Mouse (Mus musculus) cerebellum, postnatal 4 days (tissue): ENCODE data around the gene Syna.

Experiments used
- DNase-seq, 2 experiments: peaks; one replicate each; pipeline ENCODE4 v3.0.0; 2022; ENCODE audit warnings: low spot score in 2 of 2, mixed read lengths in 1 of 2

The Syna gene

DNA sequence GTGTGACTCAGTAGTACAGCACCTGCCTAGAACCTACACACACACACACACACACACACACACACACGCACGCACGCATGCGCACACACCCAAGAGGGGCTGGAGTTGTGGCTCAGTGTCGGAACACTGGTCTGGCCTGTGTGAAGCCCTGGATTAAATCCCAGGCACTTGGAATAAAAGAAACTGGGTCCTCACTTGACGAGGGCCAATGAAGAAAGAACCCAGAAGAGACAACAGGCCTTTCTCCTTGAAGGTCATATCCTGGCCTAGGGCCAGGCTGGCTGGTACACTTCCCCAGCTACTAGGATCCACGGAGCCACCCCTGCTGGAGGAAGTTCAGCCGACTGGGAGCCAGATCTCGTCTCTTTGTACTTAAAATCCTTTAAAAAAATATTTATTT lies 28.4 kb downstream of the Syna start:
- peak in 1 of 2 experiments; percentile 47 for DNase-seq

GRCm38 (mm10) chr5:134530830-134531229 lies 29.1 kb downstream of the Syna start:
- peak; percentile 79 to 94 for DNase-seq

DNA sequence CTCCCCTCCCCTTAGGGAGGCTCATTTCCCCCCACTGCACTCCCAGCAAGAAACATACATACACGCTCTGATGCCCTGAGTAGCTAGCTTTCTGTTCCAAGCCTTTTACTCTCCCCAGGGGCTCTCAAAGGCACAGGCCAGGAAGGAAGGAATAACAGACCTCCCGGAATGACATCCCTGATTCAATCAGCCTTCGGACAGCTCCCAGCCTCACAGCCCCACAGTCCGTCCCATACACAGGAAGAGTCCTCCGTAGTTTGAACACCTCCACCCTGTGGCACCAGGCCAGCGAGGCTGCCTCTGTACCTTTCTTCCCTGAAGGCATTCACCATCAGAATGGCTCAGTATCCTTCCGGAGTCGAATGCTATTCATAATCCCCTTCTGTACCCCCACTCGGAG lies 31.5 kb downstream of the Syna start:
- no peak for DNase-seq

DNA sequence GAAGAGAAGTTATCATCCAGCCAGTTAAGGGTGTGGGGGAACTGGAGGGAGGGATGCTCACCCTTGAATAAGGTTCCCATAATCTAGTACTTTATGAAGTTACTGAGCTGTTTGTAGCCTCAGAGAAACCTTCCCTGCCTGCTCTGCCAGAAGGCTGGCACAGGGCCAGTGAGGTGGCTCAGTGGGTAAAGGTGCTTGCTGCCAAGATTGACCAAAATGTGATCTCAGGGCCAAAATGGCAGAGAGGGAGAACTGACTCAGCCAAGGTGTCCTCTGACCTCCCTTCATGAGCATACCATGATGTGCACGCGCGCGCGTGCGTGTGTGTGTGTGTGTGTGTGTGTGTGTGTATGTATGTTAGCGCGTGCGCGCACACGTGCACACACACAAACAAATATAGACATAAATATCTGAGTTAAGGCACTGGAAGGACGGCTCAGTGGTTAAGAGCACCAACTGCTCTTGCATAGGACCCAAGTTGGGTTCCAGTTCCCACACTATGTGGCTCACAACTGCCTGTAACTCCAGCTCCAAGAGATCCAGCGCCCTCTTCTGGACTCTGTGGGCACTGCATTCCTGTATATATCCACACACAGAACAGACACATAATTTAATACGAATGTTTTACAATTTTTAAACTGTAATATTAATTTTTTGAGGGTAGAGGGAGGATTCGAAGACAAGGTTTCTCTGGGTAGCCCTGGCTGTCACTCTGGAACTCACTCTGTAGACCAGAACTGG lies 33.8 kb downstream of the Syna start:
- no peak for DNase-seq

GRCm38 (mm10) chr5:134523728-134524127 lies 36.2 kb downstream of the Syna start:
- no peak for DNase-seq

DNA sequence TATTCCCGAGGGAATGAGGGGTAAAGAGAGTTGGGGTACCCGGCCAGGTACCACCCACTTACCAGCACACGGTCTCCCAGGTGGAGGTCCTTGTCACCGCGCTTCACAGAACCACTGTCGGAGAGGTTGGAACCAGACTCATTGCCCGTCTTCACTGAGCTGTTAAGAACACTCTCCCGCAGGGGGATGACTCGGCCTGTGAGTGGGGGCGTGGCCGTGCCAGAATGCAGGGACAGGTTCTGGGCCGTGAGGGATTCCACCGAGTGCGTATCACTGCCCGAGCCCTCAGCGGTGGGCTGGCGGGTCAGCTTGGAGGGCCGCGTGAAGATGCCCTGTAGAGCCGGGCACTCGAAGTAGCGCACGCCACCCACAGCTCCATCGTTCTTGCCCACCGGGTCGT lies 37.4 kb downstream of the Syna start:
- DNase-seq, result no peak

DNA sequence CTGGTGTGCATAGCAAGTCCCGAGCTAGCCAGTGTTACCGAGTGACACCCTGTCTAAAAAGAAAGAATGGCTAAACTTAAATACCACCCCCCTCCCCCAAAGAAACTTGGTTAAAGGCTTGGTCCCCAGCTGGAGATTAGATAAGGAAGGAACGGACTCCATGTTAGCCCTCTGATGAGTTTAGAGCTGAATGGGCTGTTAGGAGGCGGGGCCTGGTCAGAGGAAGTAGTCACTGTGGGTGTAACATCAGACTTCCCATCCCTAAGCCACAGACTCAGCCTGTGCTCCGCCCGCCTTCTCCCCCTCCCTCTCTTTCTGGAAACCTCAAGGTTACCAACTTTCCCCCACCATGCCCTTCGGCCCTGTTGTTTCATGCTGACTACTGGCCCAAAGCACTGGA lies 38.2 kb downstream of the Syna start:
- no peak for DNase-seq

GRCm38 (mm10) chr5:134521131-134521530 lies 38.8 kb downstream of the Syna start:
- DNase-seq, result no peak

GRCm38 (mm10) chr5:134520120-134520519 lies 39.9 kb downstream of the Syna start:
- DNase-seq, result no peak

GRCm38 (mm10) chr5:134519471-134519870 lies 40.5 kb downstream of the Syna start:
- DNase-seq, result no peak

DNA sequence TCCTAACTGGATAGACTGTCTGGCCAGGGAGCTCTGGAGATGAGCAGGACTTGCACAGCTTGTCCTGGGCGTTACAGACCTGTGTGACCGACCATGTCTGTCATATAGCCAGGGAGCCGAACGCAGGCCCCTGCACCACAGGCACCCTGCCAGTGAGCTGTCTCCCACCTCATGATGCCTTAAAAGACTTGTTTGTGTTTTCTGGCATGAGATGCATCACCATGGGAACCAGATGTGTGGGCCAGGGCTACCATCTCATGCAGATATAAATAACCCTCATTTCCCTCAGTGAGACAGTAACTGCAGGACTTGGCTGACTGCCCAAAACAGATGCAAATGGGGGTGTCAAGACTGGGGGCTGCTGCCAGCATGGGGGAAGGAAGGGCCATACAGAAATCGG lies 47.9 kb downstream of the Syna start:
- DNase-seq, result peak in 1 of 2 experiments; percentile 47

- no peak for DNase-seq
These were observed 49.7 kb downstream of the Syna start for GRCm38 (mm10) chr5:134510266-134510665.

DNA sequence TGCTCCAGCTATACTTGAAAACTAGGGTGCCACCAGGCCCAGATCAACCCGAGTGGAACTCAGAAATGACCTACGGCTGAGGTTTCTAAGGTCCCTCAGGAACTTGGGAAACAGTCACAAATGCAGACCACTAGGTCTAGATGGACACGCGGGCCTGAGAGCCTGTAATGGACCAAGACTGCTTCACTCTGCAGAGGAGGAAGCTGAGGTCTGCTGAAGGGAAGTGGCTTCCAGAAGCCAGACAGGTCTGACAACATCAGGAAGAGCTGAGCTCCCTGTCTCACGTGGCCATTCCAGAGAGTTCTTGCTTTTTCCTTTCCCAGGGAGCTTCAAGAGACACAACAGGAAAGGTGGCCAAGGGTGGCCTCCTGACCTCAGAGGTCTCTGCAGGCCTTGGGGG lies 51.0 kb downstream of the Syna start:
- DNase-seq, result no peak
